Comparison of ENCODE assay signal across 35 mouse cellular contexts in the genomic region with DNA sequence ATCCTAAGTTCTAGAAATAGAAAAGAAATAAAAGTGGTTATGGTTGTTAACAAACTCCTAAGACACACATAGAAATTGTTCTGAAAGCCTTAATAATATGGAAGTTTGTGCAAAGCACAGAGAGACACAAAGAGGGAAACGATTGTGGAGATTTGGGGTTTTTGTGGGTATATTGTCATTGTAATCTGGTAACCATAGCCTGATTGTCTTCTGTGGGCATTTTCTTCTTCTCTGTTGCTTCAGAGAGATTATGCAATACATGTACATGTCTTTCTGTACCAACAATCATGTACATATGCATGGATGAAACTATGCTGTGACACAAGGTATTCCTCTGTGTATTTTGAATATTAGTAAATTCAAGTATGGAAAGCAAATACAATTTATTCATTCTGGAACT.
"Had no signal": no experiment of that assay in that cellular context is flagged by ENCODE, and none has a peak within 500 bp of the region (broad histone marks: within the 10 kb centered on the region; RNA-seq: fewer than 3 reads in every experiment).

No protein-coding gene starts in this region.

- H3K4me2 ChIP-seq: heart, embryonic 11.5 days; heart, embryonic 12.5 days; heart, embryonic 13.5 days; heart, embryonic 15.5 days; hindbrain, embryonic 12.5 days; hindbrain, embryonic 13.5 days; hindbrain, embryonic 14.5 days; hindbrain, embryonic 15.5 days; kidney, embryonic 15.5 days had no signal

- H3K27me3 ChIP-seq: heart, embryonic 12.5 days; heart, embryonic 13.5 days; heart, embryonic 15.5 days; hindbrain, embryonic 12.5 days; hindbrain, embryonic 13.5 days; hindbrain, embryonic 15.5 days; kidney, embryonic 15.5 days had no signal

- H3K27ac ChIP-seq: heart, embryonic 10.5 days; heart, embryonic 13.5 days; heart, embryonic 15.5 days; hindbrain, embryonic 10.5 days; hindbrain, embryonic 12.5 days; hindbrain, embryonic 13.5 days; hindbrain, embryonic 14.5 days; hindbrain, embryonic 15.5 days; hindbrain, postnatal 0 days; kidney, embryonic 15.5 days; kidney, postnatal 0 days; layer of hippocampus, adult 2 months; left cerebral cortex, adult 2 months had no signal

- H3K36me3 ChIP-seq: heart, embryonic 10.5 days; heart, embryonic 12.5 days; heart, embryonic 13.5 days; heart, embryonic 15.5 days; hindbrain, embryonic 10.5 days; hindbrain, embryonic 12.5 days; hindbrain, embryonic 13.5 days; hindbrain, embryonic 15.5 days; kidney, embryonic 15.5 days had no signal

- DNase-seq: heart, postnatal 10 days; heart, postnatal 14 days; heart, postnatal 36 days; heart, postnatal 4 days; kidney, adult 11 months; kidney, adult 18-20 months; kidney, adult 2 months; kidney, adult 8-10 months; kidney, adult 9 months; kidney, postnatal 10 days; kidney, postnatal 14 days; kidney, postnatal 25 days; kidney, postnatal 36 days; kidney, postnatal 4 days; layer of hippocampus, adult 9-11 months; layer of hippocampus, postnatal 36 days had no signal

- H3K9me3 ChIP-seq: heart, embryonic 10.5 days; heart, embryonic 12.5 days; heart, embryonic 13.5 days; heart, embryonic 15.5 days; hindbrain, embryonic 10.5 days; hindbrain, embryonic 12.5 days; hindbrain, embryonic 13.5 days; hindbrain, embryonic 15.5 days; kidney, embryonic 15.5 days had no signal

- H3K4me1 ChIP-seq: heart, embryonic 10.5 days; heart, embryonic 12.5 days; heart, embryonic 13.5 days; heart, embryonic 15.5 days; hindbrain, embryonic 10.5 days; hindbrain, embryonic 12.5 days; hindbrain, embryonic 13.5 days; hindbrain, embryonic 15.5 days; kidney, embryonic 15.5 days had no signal

- ATAC-seq: hindbrain, embryonic 16.5 days; hindbrain, postnatal 0 days; inflammation-experienced regulatory T-cells, adult 6 months; intestine, embryonic 16.5 days; intestine, postnatal 0 days had no signal

- H3K4me3 ChIP-seq: heart, embryonic 10.5 days; heart, embryonic 12.5 days; heart, embryonic 13.5 days; heart, embryonic 15.5 days; hindbrain, embryonic 10.5 days; hindbrain, embryonic 12.5 days; hindbrain, embryonic 13.5 days; hindbrain, embryonic 15.5 days; kidney, embryonic 15.5 days; layer of hippocampus, adult 2 months; left cerebral cortex, adult 2 months had no signal

- H3K9ac ChIP-seq: heart, embryonic 12.5 days; heart, embryonic 13.5 days; heart, embryonic 15.5 days; hindbrain, embryonic 12.5 days; hindbrain, embryonic 13.5 days; hindbrain, embryonic 14.5 days; hindbrain, embryonic 15.5 days; kidney, embryonic 15.5 days had no signal
